Mouse (Mus musculus) midbrain, embryonic 16.5 days (tissue): ENCODE results near the gene Zmynd12. TPM values are rescaled to one million over a fixed set of nuclear protein-coding genes. Genes with fewer than 3 reads are reported as not detected.

ENCODE experiments used
- ATAC-seq: fragments of 200-750 bp; cut with Nextera tagmentation; 2 replicates; pipeline ENCODE4 v1.8.0; 2017; ENCODE audit warnings: moderate TSS enrichment
- H3K27ac ChIP-seq: fragments of 300-500 bp; sonication (generic); 2 replicates; pipeline ENCODE4 v1.5.1; 2014; ENCODE audit warnings: mild to moderate bottlenecking, low read length, mixed read lengths
- H3K27me3 ChIP-seq: fragments of 300-500 bp; sonication (generic); 2 replicates; pipeline ENCODE4 v1.6.1; 2014; ENCODE audit warnings: low read depth, low read length, mixed read lengths; ENCODE audit not compliant: control insufficient read depth, insufficient read depth
- H3K36me3 ChIP-seq: fragments of 300-500 bp; sonication (generic); 2 replicates; pipeline ENCODE4 v1.6.1; 2014; ENCODE audit warnings: mild to moderate bottlenecking, low read length, moderate library complexity, mixed read lengths; ENCODE audit not compliant: control insufficient read depth, insufficient read depth
- H3K4me1 ChIP-seq: fragments of 300-500 bp; sonication (generic); 2 replicates; pipeline ENCODE4 v1.6.1; 2014; ENCODE audit warnings: mild to moderate bottlenecking, low read length, mixed read lengths; ENCODE audit not compliant: control insufficient read depth, insufficient read depth
- H3K4me2 ChIP-seq: fragments of 300-500 bp; sonication (generic); 2 replicates; pipeline ENCODE4 v1.6.1; 2014; ENCODE audit warnings: mild to moderate bottlenecking, low read length, mixed read lengths
- H3K4me3 ChIP-seq: fragments of 300-500 bp; sonication (generic); 2 replicates; pipeline ENCODE4 v1.5.1; 2014; ENCODE audit warnings: low read depth, mild to moderate bottlenecking, low read length, moderate library complexity, mixed read lengths
- H3K9ac ChIP-seq: fragments of 300-500 bp; sonication (generic); 2 replicates; pipeline ENCODE4 v1.6.1; 2014; ENCODE audit warnings: low read depth, low read length, mixed read lengths
- H3K9me3 ChIP-seq: fragments of 300-500 bp; sonication (generic); replicated peaks from 2 replicates; pipeline ENCODE4 v1.6.1; 2014; ENCODE audit warnings: mild to moderate bottlenecking, low read length, mixed read lengths; ENCODE audit not compliant: control insufficient read depth, poor library complexity, severe bottlenecking
- WGBS: fragments of 180-500 bp; shearing (Covaris S2); extraction: QIAGEN DNeasy Blood & Tissue Kit; methylation state at CpG from one replicate; pipeline ENCODE4 v1.1.7; 2014; 5-methylcytosine and 5-hydroxymethylcytosine counted together
- polyA plus RNA-seq: library from polyadenylated mRNA; unstranded; fragments of >200 nt; fragmentation: Nextera tagmentation; extraction: Ambion mirVana; gene quantifications from 2 replicates; pipeline ENCODE4 v1.2.1, GENCODE M21; 2015

Zmynd12 gene
- polyA plus RNA-seq, 1 experiment from 2014 or later, result 0.64 TPM

- Histone ChIP-seq H3K4me2 (no peak overlapping the region), H3K27ac (no peak overlapping the region), H3K4me3 (no peak overlapping the region), H3K36me3 (no peaks in the 10 kb centered on the region), H3K9ac (no peak overlapping the region), H3K4me1 (no peaks in the 10 kb centered on the region), H3K27me3 (no peaks in the 10 kb centered on the region), H3K9me3 (no peaks in the 10 kb centered on the region)
- 0 out of 2 replicates have a peak, but pooled peaks have one; percentile 51 for ATAC-seq
- WGBS, result 32% methylated on average over 5 of the region's 5 CpGs
Measured at GRCm38 (mm10) chr4:119430678-119431077, 8.1 kb downstream of the Zmynd12 start.

GRCm38 (mm10) chr4:119437936-119438335 lies 15.3 kb downstream of the Zmynd12 start:
- H3K27ac ChIP-seq, result no peak overlapping the region
- no peak overlapping the region for H3K4me2 ChIP-seq
- H3K36me3 ChIP-seq, result no peaks in the 10 kb centered on the region
- no peaks in the 10 kb centered on the region for H3K4me1 ChIP-seq
- no peaks in the 10 kb centered on the region for H3K27me3 ChIP-seq
- H3K4me3 ChIP-seq, result no peak overlapping the region
- H3K9me3 ChIP-seq, result peaks cover 3% of the 10 kb centered on the region; the same call in 1 of the 2 replicates
- WGBS, result 95% methylated on average over 2 of the region's 2 CpGs
- H3K9ac ChIP-seq, result no peak overlapping the region
- ATAC-seq, result no peak

- H3K4me3 ChIP-seq, result no peak overlapping the region
- H3K27me3 ChIP-seq, result no peaks in the 10 kb centered on the region
- no peaks in the 10 kb centered on the region for H3K36me3 ChIP-seq
- peaks cover 3% of the 10 kb centered on the region; the same call in 1 of the 2 replicates for H3K9me3 ChIP-seq
- no peaks in the 10 kb centered on the region for H3K4me1 ChIP-seq
- no peak overlapping the region for H3K9ac ChIP-seq
- no peak overlapping the region for H3K4me2 ChIP-seq
- H3K27ac ChIP-seq, result no peak overlapping the region
- no peak for ATAC-seq
- WGBS, result 90% methylated on average over 4 of the region's 4 CpGs
Measured at GRCm38 (mm10) chr4:119441836-119442235, 19.2 kb downstream of the Zmynd12 start.

GRCm38 (mm10) chr4:119442539-119442938 lies 19.9 kb downstream of the Zmynd12 start:
- Histone ChIP-seq H3K9me3 (peaks cover 3% of the 10 kb centered on the region; the same call in 1 of the 2 replicates), H3K4me3 (no peak overlapping the region), H3K4me1 (no peaks in the 10 kb centered on the region), H3K4me2 (no peak overlapping the region), H3K9ac (no peak overlapping the region), H3K36me3 (no peaks in the 10 kb centered on the region), H3K27me3 (no peaks in the 10 kb centered on the region), H3K27ac (no peak overlapping the region)
- no peak for ATAC-seq
- 44% methylated on average over 6 of the region's 6 CpGs for WGBS

- Histone ChIP-seq H3K9me3 (no peaks in the 10 kb centered on the region), H3K27ac (no peak overlapping the region), H3K27me3 (no peaks in the 10 kb centered on the region), H3K4me3 (no peak overlapping the region), H3K4me1 (no peaks in the 10 kb centered on the region), H3K9ac (no peak overlapping the region), H3K4me2 (no peak overlapping the region), H3K36me3 (no peaks in the 10 kb centered on the region)
- WGBS, result 87% methylated on average over 6 of the region's 6 CpGs
- ATAC-seq, result no peak
Measured at GRCm38 (mm10) chr4:119447261-119447660, 24.6 kb downstream of the Zmynd12 start.

- Histone ChIP-seq H3K27ac (no peak overlapping the region), H3K4me3 (no peak overlapping the region), H3K9me3 (no peaks in the 10 kb centered on the region), H3K27me3 (no peaks in the 10 kb centered on the region), H3K4me2 (no peak overlapping the region), H3K36me3 (no peaks in the 10 kb centered on the region), H3K4me1 (no peaks in the 10 kb centered on the region), H3K9ac (no peak overlapping the region)
- 86% methylated on average over 3 of the region's 3 CpGs for WGBS
- no peak for ATAC-seq
Measured at GRCm38 (mm10) chr4:119447786-119448185, 25.2 kb downstream of the Zmynd12 start.

- Histone ChIP-seq H3K9ac (no peak overlapping the region), H3K27me3 (no peaks in the 10 kb centered on the region), H3K27ac (no peak overlapping the region), H3K4me3 (no peak overlapping the region), H3K36me3 (no peaks in the 10 kb centered on the region), H3K4me1 (peaks cover 8% of the 10 kb centered on the region), H3K9me3 (no peaks in the 10 kb centered on the region), H3K4me2 (no peak overlapping the region)
- WGBS, result 75% methylated on average over 7 of the region's 7 CpGs
- ATAC-seq, result no peak
Measured at GRCm38 (mm10) chr4:119450436-119450835, 27.8 kb downstream of the Zmynd12 start.

GRCm38 (mm10) chr4:119453128-119453527 lies 30.5 kb downstream of the Zmynd12 start:
- Histone ChIP-seq H3K27me3 (no peaks in the 10 kb centered on the region), H3K9ac (no peak overlapping the region), H3K4me3 (no peak overlapping the region), H3K4me2 (no peak overlapping the region), H3K36me3 (no peaks in the 10 kb centered on the region), H3K9me3 (no peaks in the 10 kb centered on the region), H3K4me1 (peaks cover 8% of the 10 kb centered on the region), H3K27ac (peak overlapping the region; percentile 53)
- peak; percentile 49; the same call in 1 of the 2 replicates for ATAC-seq
- 55% methylated on average over 5 of the region's 5 CpGs for WGBS

GRCm38 (mm10) chr4:119453533-119453932 lies 30.9 kb downstream of the Zmynd12 start:
- Histone ChIP-seq H3K9ac (peak overlapping the region; percentile 54; the same call in 1 of the 2 replicates), H3K27me3 (no peaks in the 10 kb centered on the region), H3K4me2 (peak overlapping the region; percentile 19; the same call in 1 of the 2 replicates), H3K27ac (peak overlapping the region; percentile 53), H3K36me3 (no peaks in the 10 kb centered on the region), H3K9me3 (no peaks in the 10 kb centered on the region), H3K4me3 (no peak overlapping the region), H3K4me1 (peaks cover 8% of the 10 kb centered on the region)
- 8% methylated on average over 6 of the region's 6 CpGs for WGBS
- ATAC-seq, result peak; percentile 78
